Mouse (Mus musculus) spleen, adult 2 months (tissue): Measurements from ENCODE around the gene Evc. TPM values are rescaled to one million over a fixed set of nuclear protein-coding genes. Genes with fewer than 3 reads are reported as not detected.

Source experiments
- DNase-seq, 2 experiments: peaks; one replicate each; pipeline versions ENCODE4 v3.0.0 to v3.0.0-alpha.2; 2012 to 2021; ENCODE audit warnings: low spot score in 2 of 2, low read depth in 1 of 2
- H3K27ac ChIP-seq: fragments of 200-500 bp; 2 replicates; pipeline ENCODE4 v1.5.1; 2012; ENCODE audit warnings: low read length, inconsistent platforms; ENCODE audit not compliant: insufficient read depth
- H3K27me3 ChIP-seq: fragments of 200-500 bp; 2 replicates; pipeline ENCODE4 v1.6.1; 2012; ENCODE audit warnings: mild to moderate bottlenecking, moderate library complexity, low read length, inconsistent platforms; ENCODE audit not compliant: control insufficient read depth, insufficient read depth
- H3K36me3 ChIP-seq: fragments of 200-500 bp; 2 replicates; pipeline ENCODE4 v1.6.1; 2012; ENCODE audit warnings: mild to moderate bottlenecking, low read length, inconsistent platforms; ENCODE audit not compliant: control insufficient read depth, insufficient read depth
- H3K4me1 ChIP-seq: fragments of 200-500 bp; 2 replicates; pipeline ENCODE4 v1.6.1; 2011; ENCODE audit warnings: inconsistent platforms; ENCODE audit not compliant: control insufficient read depth, insufficient read depth, insufficient read length
- H3K4me3 ChIP-seq: fragments of 200-500 bp; 2 replicates; pipeline ENCODE4 v1.5.1; 2011; ENCODE audit warnings: mild to moderate bottlenecking, inconsistent platforms; ENCODE audit not compliant: insufficient read depth, insufficient read length; ENCODE audit errors: extremely low read depth
- CTCF ChIP-seq: fragments of 200-500 bp; IDR thresholded peaks from 2 replicates; pipeline ENCODE4 v1.5.1; 2011; ENCODE audit warnings: mild to moderate bottlenecking, inconsistent platforms; ENCODE audit not compliant: insufficient read depth, insufficient read length, insufficient replicate concordance; ENCODE audit errors: extremely low read depth
- POLR2A ChIP-seq: fragments of 200-500 bp; IDR thresholded peaks from 2 replicates; pipeline ENCODE4 v1.6.1; 2011; ENCODE audit warnings: low read depth, low read length, inconsistent platforms
- WGBS: fragments of 180-500 bp; shearing (Covaris S2); methylation state at CpG from one replicate; pipeline ENCODE4 v1.1.7; 2018; 5-methylcytosine and 5-hydroxymethylcytosine counted together
- polyA plus RNA-seq: library from polyadenylated mRNA; depleted of rRNA; stranded (reverse); fragments of >200 nt; gene quantifications from 2 replicates; pipeline ENCODE4 v1.2.3, GENCODE M21; 2012

Evc gene
- polyA plus RNA-seq, 1 experiment: 4.5 TPM

- H3K4me1 ChIP-seq: no peaks in the 10 kb centered on the region; the same call in 1 of the 2 replicates
- H3K27me3 ChIP-seq: 0 out of 2 replicates have a peak, but pooled peaks cover 2% of the 10 kb centered on the region
- DNase-seq: no peak
- no peaks in the 10 kb centered on the region for H3K36me3 ChIP-seq
- 78% methylated on average over 4 of the region's 4 CpGs for WGBS
- H3K27ac ChIP-seq: no peak overlapping the region
- TF ChIP-seq CTCF (no peak), POLR2A (no peak)
- H3K4me3 ChIP-seq: no peak overlapping the region
These were observed 4.6 kb downstream of the Evc start for GRCm38 (mm10) chr5:37332066-37332465.

GRCm38 (mm10) chr5:37331133-37331505 lies 5.6 kb downstream of the Evc start:
- no peaks in the 10 kb centered on the region for H3K4me1 ChIP-seq
- TF ChIP-seq CTCF: no peak
- TF ChIP-seq POLR2A: no peak
- no peak for DNase-seq
- no peak overlapping the region for H3K27ac ChIP-seq
- H3K27me3 ChIP-seq: no peaks in the 10 kb centered on the region
- no peak overlapping the region for H3K4me3 ChIP-seq
- 90% methylated on average over 2 of the region's 2 CpGs for WGBS
- no peaks in the 10 kb centered on the region for H3K36me3 ChIP-seq

- H3K27ac ChIP-seq: no peak overlapping the region
- whole genome bisulfite sequencing: 70% methylated on average over 8 of the region's 8 CpGs
These were observed 6.1 kb downstream of the Evc start for GRCm38 (mm10) chr5:37330449-37331132.

GRCm38 (mm10) chr5:37326675-37327074 lies 10.0 kb downstream of the Evc start:
- TF ChIP-seq POLR2A (no peak), CTCF (no peak)
- Histone ChIP-seq H3K27me3 (no peaks in the 10 kb centered on the region), H3K4me3 (no peak overlapping the region), H3K27ac (no peak overlapping the region), H3K4me1 (no peaks in the 10 kb centered on the region), H3K36me3 (no peaks in the 10 kb centered on the region)
- no peak for DNase-seq
- 86% methylated on average over 6 of the region's 6 CpGs for WGBS

More at GRCm38 (mm10) chr5:37330449-37331132, 6.1 kb downstream of the Evc start:
- no peak for DNase-seq
- no peaks in the 10 kb centered on the region for H3K4me1 ChIP-seq
- no peak for TF ChIP-seq CTCF
- no peak for TF ChIP-seq POLR2A
- no peaks in the 10 kb centered on the region for H3K36me3 ChIP-seq
- no peaks in the 10 kb centered on the region for H3K27me3 ChIP-seq
- H3K4me3 ChIP-seq: no peak overlapping the region

- Histone ChIP-seq H3K4me3 (no peak overlapping the region), H3K4me1 (no peaks in the 10 kb centered on the region), H3K27me3 (no peaks in the 10 kb centered on the region), H3K27ac (no peak overlapping the region), H3K36me3 (no peaks in the 10 kb centered on the region)
- TF ChIP-seq POLR2A: no peak
- TF ChIP-seq CTCF: no peak
- 82% methylated on average over 4 of the region's 4 CpGs for WGBS
- no peak for DNase-seq
These were observed 15.9 kb downstream of the Evc start for GRCm38 (mm10) chr5:37320761-37321160.

- H3K4me3 ChIP-seq: no peak overlapping the region
- no peak for TF ChIP-seq CTCF
- TF ChIP-seq POLR2A: no peak
- WGBS: 64% methylated on average over 3 of the region's 3 CpGs
- H3K27me3 ChIP-seq: no peaks in the 10 kb centered on the region
- no peaks in the 10 kb centered on the region for H3K36me3 ChIP-seq
- no peak overlapping the region for H3K27ac ChIP-seq
- H3K4me1 ChIP-seq: no peaks in the 10 kb centered on the region
- DNase-seq: no peak
These were observed 16.5 kb downstream of the Evc start for GRCm38 (mm10) chr5:37320174-37320573.

- Histone ChIP-seq H3K27me3 (no peaks in the 10 kb centered on the region), H3K4me3 (no peak overlapping the region), H3K27ac (no peak overlapping the region), H3K36me3 (no peaks in the 10 kb centered on the region), H3K4me1 (no peaks in the 10 kb centered on the region)
- WGBS: 68% methylated on average over 6 of the region's 6 CpGs
- TF ChIP-seq CTCF (no peak), POLR2A (no peak)
- no peak for DNase-seq
These were observed 18.0 kb downstream of the Evc start for GRCm38 (mm10) chr5:37318715-37319114.
